Mouse (Mus musculus): ENCODE measurements around the gene Fam102a.

DNA sequence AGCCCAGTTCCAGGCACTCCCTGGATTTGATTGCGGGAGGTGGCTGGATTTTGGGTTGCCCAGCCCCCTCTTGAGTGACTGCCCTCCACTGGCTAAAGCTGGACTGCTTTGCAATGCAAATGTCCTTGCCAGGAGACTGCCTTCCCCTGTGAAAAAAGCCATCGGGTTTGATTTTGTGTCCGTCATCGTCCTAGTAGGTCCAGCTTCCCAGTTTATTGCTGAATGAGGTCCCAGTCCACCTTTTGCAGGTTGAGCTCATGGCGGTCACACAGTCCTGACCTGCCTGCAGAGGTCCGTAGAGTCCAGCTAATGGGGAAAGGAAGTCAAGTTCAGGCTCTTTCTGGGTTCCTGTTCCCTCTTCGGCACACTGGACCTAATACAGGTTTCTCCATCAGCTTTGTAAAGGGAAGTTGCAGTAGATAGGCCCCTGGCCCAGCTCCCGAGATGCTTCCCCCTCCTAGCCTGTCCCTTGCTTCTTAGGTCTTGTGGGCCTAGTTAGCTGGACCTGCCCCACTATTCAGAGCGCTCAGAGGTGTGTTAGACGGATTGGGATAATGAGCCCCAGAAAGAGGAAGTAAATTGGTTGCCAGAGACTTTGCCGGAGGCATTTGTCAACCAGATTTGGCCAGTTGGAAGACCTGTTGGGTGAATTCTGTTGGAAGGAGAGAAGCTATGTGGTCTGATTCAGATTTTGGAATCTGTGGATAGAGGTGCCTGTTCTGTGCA is 1.7 kb downstream of the Fam102a start:
- TF ChIP-seq POLR2A (IDR thresholded peaks at IDR 0.05; ENCODE audit: low read depth, low read length), result no peak
- TF ChIP-seq CTCF (IDR thresholded peaks at IDR 0.05; ENCODE audit: extremely low read depth, insufficient read depth, insufficient read length, insufficient replicate concordance), result peak; percentile 48; the same call in 1 of the 2 replicates
